Mouse (Mus musculus): ENCODE data around the gene Sde2.
A peak's percentile ranks its signal among the peaks of the same experiment; 100 is the strongest.
"Not testable (repeated sequence)": the region's sequence is repeated elsewhere in the genome, so short reads cannot be mapped to it uniquely, and the experiment has no call there.

Sde2 gene

DNA sequence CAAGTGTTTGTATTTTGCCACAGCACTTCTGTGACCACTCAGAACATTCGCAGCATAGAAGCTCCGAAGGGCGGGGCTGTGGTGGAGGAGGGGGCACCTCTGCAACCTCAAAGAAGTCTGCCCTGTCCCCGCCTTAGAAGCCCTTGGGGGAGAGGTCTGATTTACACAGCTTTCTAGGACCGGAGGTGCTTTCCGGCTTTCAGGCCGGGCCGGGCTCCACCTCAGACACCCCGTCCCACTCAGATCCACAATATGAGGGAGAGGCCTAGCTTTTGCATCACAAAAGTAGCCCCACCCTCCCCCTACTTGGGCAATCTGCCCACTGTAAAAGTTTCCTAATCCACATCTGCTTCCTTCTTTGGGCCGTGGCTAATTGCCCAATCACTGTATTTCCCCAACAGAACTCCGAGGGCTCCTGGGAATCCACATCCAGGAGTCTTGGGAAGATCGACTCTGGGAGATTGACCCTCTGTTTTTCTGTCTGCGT lies 37.7 kb downstream of the Sde2 start:
- peak; percentile 74 for DNase-seq (ENCODE audit: low spot score)

- no peak for DNase-seq (ENCODE audit: low spot score)
Measured at GRCm38 (mm10) chr1:180889172-180889571, 38.2 kb downstream of the Sde2 start.

GRCm38 (mm10) chr1:180889841-180890240 lies 38.9 kb downstream of the Sde2 start:
- DNase-seq (ENCODE audit: low spot score), result peak; percentile 70

DNA sequence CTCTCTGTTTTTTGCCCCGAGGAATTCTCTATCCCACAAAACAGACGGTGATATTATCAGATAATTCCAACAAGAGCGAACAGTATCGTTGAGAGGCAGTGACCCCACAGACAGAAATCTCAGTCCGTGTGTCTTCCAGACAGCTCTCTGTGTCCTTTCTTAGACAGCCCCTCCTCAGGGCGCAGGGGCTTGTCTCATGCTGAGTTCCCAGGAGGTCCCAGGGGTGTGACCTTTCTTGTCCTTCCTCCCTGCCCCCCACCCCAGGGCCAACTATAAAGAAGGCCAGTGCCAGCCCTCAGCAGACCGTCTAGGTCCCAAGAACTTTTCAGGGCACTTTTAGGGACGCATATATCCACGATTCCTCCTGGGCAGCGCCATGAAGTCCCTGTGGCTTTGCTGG lies 41.9 kb downstream of the Sde2 start, which contains the start of gene Lefty2:
TSS of gene Lefty2 (plus strand) at position 301 of the 400 bp plus-strand sequence.
- no peak for DNase-seq (ENCODE audit: low spot score)

DNA sequence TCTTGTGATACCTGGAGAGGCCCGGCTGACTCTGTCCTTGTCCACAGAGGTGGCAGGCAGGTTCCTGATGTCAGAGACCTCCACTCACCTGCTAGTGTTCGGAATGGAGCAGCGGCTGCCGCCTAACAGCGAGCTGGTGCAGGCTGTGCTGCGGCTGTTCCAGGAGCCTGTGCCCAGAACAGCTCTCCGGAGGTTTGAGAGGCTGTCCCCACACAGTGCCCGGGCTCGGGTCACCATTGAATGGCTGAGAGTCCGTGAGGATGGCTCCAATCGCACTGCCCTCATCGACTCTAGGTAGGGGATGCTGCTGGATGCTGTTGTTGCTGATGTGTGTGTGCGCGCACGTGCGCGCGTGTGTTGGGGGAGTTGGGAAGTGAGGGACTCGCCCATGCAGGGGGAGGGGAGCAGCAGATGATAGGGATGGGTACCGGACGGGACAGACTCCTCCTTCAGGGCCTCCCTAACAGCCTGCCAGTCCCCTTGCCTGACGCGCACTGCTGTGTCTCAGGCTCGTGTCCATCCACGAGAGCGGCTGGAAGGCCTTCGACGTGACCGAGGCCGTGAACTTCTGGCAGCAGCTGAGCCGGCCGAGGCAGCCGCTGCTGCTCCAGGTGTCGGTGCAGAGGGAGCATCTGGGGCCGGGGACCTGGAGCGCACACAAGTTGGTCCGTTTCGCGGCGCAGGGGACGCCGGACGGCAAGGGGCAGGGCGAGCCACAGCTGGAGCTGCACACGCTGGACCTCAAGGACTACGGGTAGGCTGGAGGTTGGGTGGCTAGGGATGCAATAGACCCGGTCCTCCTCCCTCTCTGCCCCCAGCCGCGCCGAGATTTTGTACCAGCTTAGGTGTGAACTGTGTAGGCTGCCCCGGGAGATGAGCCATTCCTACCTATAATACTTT lies 43.4 kb downstream of the Sde2 start:
- not testable (repeated sequence) for DNase-seq (ENCODE audit: low spot score)

DNA sequence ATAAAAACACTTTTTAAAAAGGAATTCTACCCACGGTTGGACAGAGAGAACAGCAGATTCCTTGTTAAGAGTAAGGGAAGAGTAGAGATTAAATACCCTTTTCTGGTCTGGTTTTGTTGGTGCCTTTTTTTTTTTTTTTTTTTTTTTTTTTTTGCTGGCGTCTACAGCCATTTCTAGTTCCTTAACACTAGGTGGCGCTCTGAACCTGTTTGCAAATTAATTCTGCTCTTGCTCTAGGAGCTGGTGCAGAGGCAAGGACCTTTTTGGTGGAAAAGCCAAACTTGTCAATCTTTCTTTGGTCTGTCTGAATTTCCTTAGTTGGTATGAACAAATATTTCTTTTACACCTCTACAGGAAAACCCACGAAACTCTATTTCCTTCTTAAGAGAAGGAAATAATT lies 50.2 kb downstream of the Sde2 start:
- DNase-seq (ENCODE audit: low spot score), result peak; percentile 89

GRCm38 (mm10) chr1:180902915-180903314 lies 52.0 kb downstream of the Sde2 start:
- peak; percentile 66 for DNase-seq (ENCODE audit: low spot score)

DNA sequence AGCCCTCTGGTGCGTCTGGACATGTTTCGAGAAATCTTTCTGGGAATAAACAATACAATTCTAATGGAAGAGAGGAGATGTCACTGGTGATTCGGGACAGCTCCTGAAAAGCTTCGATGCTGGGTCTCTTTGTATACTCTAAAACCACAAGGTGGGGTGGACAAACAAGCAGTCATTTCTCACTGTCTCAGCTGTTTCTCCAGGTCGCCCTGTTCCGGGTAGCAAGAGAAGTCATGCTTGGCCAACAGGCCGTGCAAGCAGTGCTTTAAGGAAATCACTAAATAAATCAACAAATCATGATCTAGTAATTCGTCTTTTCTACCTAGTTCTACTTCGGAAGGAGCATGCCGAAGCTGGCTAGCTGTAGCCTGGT lies 52.7 kb downstream of the Sde2 start:
- no peak for DNase-seq (ENCODE audit: low spot score)

GRCm38 (mm10) chr1:180904039-180904814 lies 53.3 kb downstream of the Sde2 start, which contains the start of gene Pycr2:
Gene Pycr2, plus strand, starts transcription at chr1:180904293.
- DNase-seq (ENCODE audit: low spot score), result peak; percentile 98

DNA sequence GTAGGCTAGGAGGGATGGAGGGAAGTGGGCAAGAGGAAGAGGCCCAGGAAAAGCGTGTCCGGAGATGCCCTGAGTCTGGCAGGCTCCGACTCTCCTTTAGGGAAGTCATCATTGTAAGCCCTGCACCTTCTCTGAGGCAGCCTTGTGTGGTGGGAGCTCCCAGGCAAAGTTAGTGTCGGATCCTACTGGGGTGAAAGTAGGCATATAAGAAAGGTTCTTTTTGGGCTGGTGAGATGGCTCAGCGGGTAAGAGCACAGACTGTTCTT lies 53.8 kb downstream of the Sde2 start:
- DNase-seq (ENCODE audit: low spot score), result peak; percentile 49

DNA sequence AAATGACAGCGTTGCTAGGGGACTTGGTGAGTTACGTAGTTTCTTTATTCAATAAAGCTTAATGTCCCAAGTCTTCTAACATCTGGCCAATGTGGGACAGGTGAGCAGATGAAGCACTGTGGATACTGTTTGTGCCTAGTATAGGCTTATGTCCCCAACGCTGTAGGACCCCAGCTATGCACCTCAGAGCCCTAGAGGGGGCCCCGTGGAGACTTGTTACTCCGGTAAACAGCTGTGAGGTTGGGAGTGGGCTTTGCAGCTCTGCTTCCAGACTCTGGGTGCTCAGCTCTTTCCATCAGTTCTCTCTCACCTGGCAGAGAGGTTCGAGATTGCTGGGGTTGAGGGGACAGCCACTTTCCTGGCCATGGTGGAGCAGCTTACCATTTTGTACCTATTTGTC lies 54.4 kb downstream of the Sde2 start:
- DNase-seq (ENCODE audit: low spot score), result no peak

DNA sequence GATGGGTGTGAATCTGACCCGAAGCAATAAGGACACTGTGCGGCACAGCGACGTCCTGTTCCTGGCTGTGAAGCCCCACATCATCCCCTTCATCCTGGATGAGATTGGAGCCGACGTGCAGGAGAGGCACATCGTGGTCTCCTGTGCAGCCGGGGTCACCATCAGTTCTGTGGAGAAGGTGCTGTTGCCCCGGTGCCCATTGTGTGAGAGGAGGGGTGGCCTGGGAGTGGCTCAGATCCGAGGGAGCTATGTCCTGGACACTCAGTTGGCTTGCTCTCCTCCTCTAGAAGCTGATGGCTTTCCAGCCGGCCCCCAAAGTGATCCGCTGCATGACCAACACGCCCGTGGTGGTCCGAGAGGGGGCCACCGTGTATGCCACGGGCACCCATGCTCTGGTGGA lies 54.9 kb downstream of the Sde2 start:
- DNase-seq (ENCODE audit: low spot score), result no peak

DNA sequence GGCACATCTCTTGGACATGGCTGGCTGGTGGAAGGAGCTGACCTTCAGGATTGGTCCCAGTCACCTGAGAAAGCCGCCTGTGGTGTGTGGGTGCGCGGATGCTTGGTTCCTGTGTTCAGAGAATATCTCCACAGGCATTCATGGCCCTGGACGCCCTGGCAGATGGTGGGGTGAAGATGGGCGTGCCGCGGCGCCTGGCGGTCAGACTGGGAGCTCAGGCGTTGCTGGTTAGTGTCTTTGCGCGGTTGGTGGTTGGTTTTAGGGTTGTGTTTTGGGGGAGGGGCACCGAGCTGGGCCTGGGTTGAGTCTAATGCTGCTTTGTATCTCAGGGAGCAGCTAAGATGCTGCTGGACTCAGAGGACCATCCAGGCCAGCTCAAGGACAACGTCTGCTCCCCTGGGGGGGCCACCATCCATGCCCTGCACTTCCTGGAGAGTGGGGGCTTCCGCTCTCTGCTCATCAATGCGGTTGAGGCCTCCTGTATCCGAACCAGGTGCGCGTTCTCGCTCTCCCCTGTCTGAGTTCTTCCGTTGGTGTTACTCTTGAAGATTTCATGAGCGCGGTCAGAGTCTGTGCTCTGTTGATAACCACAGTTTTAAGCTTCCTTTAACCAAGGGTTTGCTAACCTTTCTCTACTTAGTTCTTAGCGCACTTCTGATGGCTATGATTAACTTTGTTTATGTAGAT lies 55.7 kb downstream of the Sde2 start:
- no peak for DNase-seq (ENCODE audit: low spot score)

DNA sequence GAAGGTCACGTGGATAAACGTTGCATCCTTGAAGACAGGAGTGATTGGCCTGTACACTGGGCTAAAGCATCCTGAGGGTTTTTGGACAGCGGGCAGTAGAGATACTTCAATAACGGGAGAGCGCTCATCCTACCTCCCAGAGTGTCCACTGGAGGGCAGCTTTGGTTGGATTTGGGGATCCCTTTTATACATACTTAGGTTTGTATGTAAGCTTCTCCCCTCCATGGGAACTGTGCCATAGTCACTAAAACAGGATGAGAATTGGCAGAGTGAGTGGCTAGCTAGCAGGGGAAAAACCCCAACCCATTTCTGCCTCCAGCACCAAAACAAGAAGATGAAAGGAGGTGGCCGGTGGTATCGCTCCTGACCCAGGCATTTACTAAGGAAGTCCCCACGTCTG lies 60.2 kb downstream of the Sde2 start:
- peak; percentile 62 for DNase-seq (ENCODE audit: low spot score)

- DNase-seq (ENCODE audit: low spot score), result peak; percentile 54
Measured at GRCm38 (mm10) chr1:180911653-180912287, 60.8 kb downstream of the Sde2 start.

DNA sequence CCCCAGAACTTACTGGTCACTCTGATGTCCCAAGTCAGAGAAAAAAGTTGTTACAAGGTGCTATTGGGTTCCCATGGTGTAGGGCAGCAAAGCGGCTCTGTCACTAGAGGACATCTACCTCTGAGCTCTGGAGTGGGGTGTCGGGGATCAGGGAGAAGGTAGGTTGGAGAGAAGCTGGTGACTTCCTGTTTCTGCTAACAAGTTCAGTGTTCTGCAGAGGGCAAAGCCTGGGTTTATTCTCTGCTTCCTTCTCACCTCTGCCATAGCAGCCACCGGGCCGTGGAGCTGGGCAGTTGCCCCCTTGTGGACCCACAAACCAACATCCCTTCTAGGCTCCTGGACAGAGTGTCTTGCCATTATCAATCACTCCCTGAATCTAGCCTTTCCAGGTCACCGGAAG lies 61.9 kb downstream of the Sde2 start:
- no peak for DNase-seq (ENCODE audit: low spot score)

GRCm38 (mm10) chr1:180913797-180914196 lies 62.9 kb downstream of the Sde2 start:
- no peak for DNase-seq (ENCODE audit: low spot score)

DNA sequence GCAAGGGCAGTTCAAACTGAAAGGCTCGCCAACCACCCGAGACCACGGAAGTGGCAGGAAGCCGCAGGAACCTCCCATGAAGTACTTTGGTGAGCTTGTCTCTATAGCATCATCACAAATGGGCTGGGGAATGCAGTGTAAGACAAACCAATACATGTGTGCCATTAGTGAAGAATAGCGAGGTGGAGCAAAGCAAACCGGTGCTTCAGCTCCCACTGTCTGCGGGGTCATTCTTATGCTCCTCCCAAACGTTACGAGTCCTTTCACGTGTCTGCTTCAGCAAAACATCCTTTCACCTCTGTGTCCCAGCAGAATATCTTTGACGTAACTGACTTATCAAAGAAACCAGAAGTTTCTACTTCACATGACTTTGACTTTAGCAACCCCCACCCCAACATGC lies 65.5 kb downstream of the Sde2 start:
- no peak for DNase-seq (ENCODE audit: low spot score)

GRCm38 (mm10) chr1:180917053-180917452 lies 66.1 kb downstream of the Sde2 start:
- DNase-seq (ENCODE audit: low spot score), result no peak

Data from MN1 (cell line).